Mouse (Mus musculus) midbrain, embryonic 15.5 days (tissue): ENCODE results near the gene Mas1. TPM values are rescaled to one million over a fixed set of nuclear protein-coding genes. Genes with fewer than 3 reads are reported as not detected.

Experiments
- microRNA-seq: library from miRNA; unstranded; fragments of <30 nt; microRNA quantifications from one replicate; pipeline ENCODE4, GENCODE M21; 2016
- polyA plus RNA-seq: library from polyadenylated mRNA; unstranded; fragments of >200 nt; fragmentation: Nextera tagmentation; extraction: Ambion mirVana; gene quantifications from 2 replicates; pipeline ENCODE4 v1.2.1, GENCODE M21; 2015

The Mas1 gene
- polyA plus RNA-seq, 1 experiment from 2014 or later = 0.13 TPM

Small RNAs within 50 kb of the gene (microRNA-seq; reads per million reads assigned to microRNA genes)
- not detected for gene Gm24085

Other genes with a start within 250 kb of the Mas1 start
- gene Slc22a1, start 192.3 kb downstream of the Mas1 start, polyA plus RNA-seq = not detected in 2 replicates
- 10.8 and 11.2 TPM in 2 replicates for gene Igf2r, start 98.5 kb downstream of the Mas1 start, polyA plus RNA-seq
- gene Mrgprh, start 7.9 kb upstream of the Mas1 start, polyA plus RNA-seq = not detected in 2 replicates
- gene Pnldc1, start 42.1 kb upstream of the Mas1 start, polyA plus RNA-seq = 1.6 and 2.2 TPM in 2 replicates
- 325 and 344 TPM in 2 replicates for gene Tcp1, start 47.6 kb upstream of the Mas1 start, polyA plus RNA-seq
- gene Mrpl18, start 48.2 kb upstream of the Mas1 start, polyA plus RNA-seq = 113 and 129 TPM in 2 replicates
- gene Acat3, start 72.5 kb upstream of the Mas1 start, polyA plus RNA-seq = 1.2 and 1.9 TPM in 2 replicates
- 346 and 354 TPM in 2 replicates for gene Acat2, start 92.6 kb upstream of the Mas1 start, polyA plus RNA-seq
- gene Wtap, start 126.0 kb upstream of the Mas1 start, polyA plus RNA-seq = 132 and 134 TPM in 2 replicates
- gene Sod2, start 138.7 kb upstream of the Mas1 start, polyA plus RNA-seq = 118 and 119 TPM in 2 replicates
- 0.17 TPM in 1 of 2 replicates, not detected in the other for gene Gpr31b, start 184.2 kb upstream of the Mas1 start, polyA plus RNA-seq
- gene Tcp10b, start 193.0 kb upstream of the Mas1 start, polyA plus RNA-seq = 0.13 and 0.15 TPM in 2 replicates